Mouse (Mus musculus) myocyte (in vitro differentiated cells): ENCODE results near the gene Ankrd39. TPM values are rescaled to one million over a fixed set of nuclear protein-coding genes. Genes with fewer than 3 reads are reported as not detected.

Experiments used
- H3K27me3 ChIP-seq: one replicate; pipeline ENCODE4 v1.6.1; 2011; ENCODE audit not compliant: control insufficient read depth, insufficient read depth, insufficient read length
- H3K36me3 ChIP-seq: one replicate; pipeline ENCODE4 v1.6.1; 2011; ENCODE audit not compliant: control insufficient read depth, insufficient read depth
- H3K4me2 ChIP-seq: one replicate; pipeline ENCODE4 v1.6.1; 2011; ENCODE audit warnings: low read depth, control low read depth
- H3K4me3 ChIP-seq: one replicate; pipeline ENCODE4 v1.5.1; 2011; ENCODE audit warnings: mild to moderate bottlenecking, control low read depth, moderate library complexity
- H3K79me2 ChIP-seq: one replicate; pipeline ENCODE4 v1.6.1; 2011; ENCODE audit not compliant: control insufficient read depth, insufficient read depth
- H3ac ChIP-seq: one replicate; pipeline ENCODE4 v1.6.1; 2011; ENCODE audit not compliant: control insufficient read depth, insufficient read length
- CEBPB ChIP-seq: IDR thresholded peaks from 2 replicates; pipeline ENCODE4 v1.6.1; 2011; ENCODE audit warnings: mild to moderate bottlenecking, moderate library complexity; ENCODE audit not compliant: poor library complexity, insufficient read depth, severe bottlenecking
- E2F4 ChIP-seq: IDR thresholded peaks from one replicate; pipeline ENCODE4 v1.6.1; 2011; ENCODE audit warnings: mild to moderate bottlenecking, control low read depth, moderate library complexity; ENCODE audit not compliant: insufficient read depth
- MAX ChIP-seq: IDR thresholded peaks from one replicate; pipeline ENCODE4 v1.6.1; 2011; ENCODE audit warnings: low read depth, mild to moderate bottlenecking, control low read depth
- MYOD1 ChIP-seq, 3 experiments: IDR thresholded peaks; one replicate each; pipeline ENCODE4 v1.6.1; 2011; ENCODE audit warnings: control low read depth in 2 of 3, low read depth in 2 of 3, mild to moderate bottlenecking in 2 of 3, moderate library complexity in 1 of 3; ENCODE audit not compliant: insufficient read length in 2 of 3, control insufficient read depth in 1 of 3
- MYOG ChIP-seq, 3 experiments: IDR thresholded peaks; one replicate each; pipeline ENCODE4 v1.6.1; 2011; ENCODE audit warnings: control low read depth in 2 of 3, low read depth in 2 of 3, mild to moderate bottlenecking in 2 of 3; ENCODE audit not compliant: insufficient read length in 2 of 3, control insufficient read depth in 1 of 3, insufficient read depth in 1 of 3
- POLR2A ChIP-seq: IDR thresholded peaks from one replicate; pipeline ENCODE4 v1.6.1; 2011; ENCODE audit warnings: low read depth, mild to moderate bottlenecking, control low read depth, moderate library complexity; ENCODE audit not compliant: insufficient read length
- POLR2AphosphoS2 ChIP-seq: IDR thresholded peaks from one replicate; pipeline ENCODE4 v1.6.1; 2011; ENCODE audit warnings: low read depth, control low read depth; ENCODE audit not compliant: insufficient read length
- REST ChIP-seq: IDR thresholded peaks from one replicate; pipeline ENCODE4 v1.6.1; 2011; ENCODE audit warnings: mild to moderate bottlenecking, control low read depth, moderate library complexity; ENCODE audit not compliant: insufficient read depth, insufficient read length
- SRF ChIP-seq: IDR thresholded peaks from one replicate; pipeline ENCODE4 v1.6.1; 2011; ENCODE audit warnings: low read depth; ENCODE audit not compliant: control insufficient read depth, insufficient read length
- TCF12 ChIP-seq: IDR thresholded peaks from one replicate; pipeline ENCODE4 v1.6.1; 2011; ENCODE audit warnings: mild to moderate bottlenecking, control low read depth; ENCODE audit not compliant: poor library complexity, insufficient read depth, severe bottlenecking
- TCF3 ChIP-seq: IDR thresholded peaks from one replicate; pipeline ENCODE4 v1.6.1; 2011; ENCODE audit warnings: low read depth, control low read depth; ENCODE audit not compliant: insufficient read length
- USF1 ChIP-seq: IDR thresholded peaks from one replicate; pipeline ENCODE4 v1.6.1; 2011; ENCODE audit warnings: low read depth, mild to moderate bottlenecking, control low read depth, moderate library complexity
- polyA plus RNA-seq: library from polyadenylated mRNA; unstranded; fragments of >200 nt; fragmentation: generic; extraction: Trizol; gene quantifications from one replicate; pipeline ENCODE4 v1.2.1, GENCODE M21; 2012; ENCODE audit warnings: missing spikeins

Ankrd39 gene
- 17.9 TPM for polyA plus RNA-seq

- Histone ChIP-seq H3K4me2 (peak within 1 kb of the TSS; percentile 70), H3K79me2 (peaks cover 20% of the 10 kb centered on the region), H3K4me3 (peak within 1 kb of the TSS; percentile 37), H3K27me3 (no peaks in the 10 kb centered on the region), H3ac (peak within 1 kb of the TSS; percentile 39), H3K36me3 (peaks cover 27% of the 10 kb centered on the region)
- TF ChIP-seq E2F4, result no peak
- TF ChIP-seq MYOG (IDR thresholded peaks at IDR 0.05; ENCODE audit: control insufficient read depth in 1 of 3, insufficient read depth in 1 of 3, insufficient read length in 2 of 3, low read depth in 2 of 3), result no peak
- no peak for TF ChIP-seq MAX
- no peak for TF ChIP-seq CEBPB
- TF ChIP-seq SRF, result peak; percentile 71
- TF ChIP-seq MYOD1 (IDR thresholded peaks at IDR 0.05; ENCODE audit: control insufficient read depth in 1 of 3, insufficient read length in 2 of 3, low read depth in 2 of 3), result no peak
- peak; percentile 76 for TF ChIP-seq POLR2A
- peak; percentile 53 for TF ChIP-seq POLR2AphosphoS2
Observed at GRCm38 (mm10) chr1:36546888-36547471, at the start of gene Ankrd39. Gene Ankrd39 (minus strand): TSS chr1:36547445.

DNA sequence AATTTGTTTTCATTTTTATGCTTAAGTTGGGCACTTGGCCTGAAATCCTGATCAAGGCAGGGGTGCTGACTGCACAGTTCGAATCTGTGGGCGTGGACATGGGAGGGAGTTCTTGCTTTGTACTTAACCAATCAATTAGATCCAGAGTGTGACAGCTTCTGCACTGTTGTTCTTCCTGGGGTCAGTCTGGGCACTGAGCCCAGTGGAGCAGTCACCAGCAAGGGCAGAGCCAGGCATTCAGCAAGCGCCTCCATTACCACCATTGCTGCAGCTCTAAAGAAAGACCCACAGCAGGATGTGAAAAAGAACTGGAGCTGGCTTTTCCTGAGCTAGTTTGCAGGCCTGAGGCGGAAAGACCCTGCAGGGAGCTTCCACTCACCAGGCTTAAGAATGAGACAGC lies 48.9 kb upstream of the Ankrd39 start:
- no peaks in the 10 kb centered on the region for H3K36me3 ChIP-seq
- TF ChIP-seq USF1, result no peak
- no peak for TF ChIP-seq SRF
- TF ChIP-seq MAX, result no peak
- TF ChIP-seq MYOD1 (IDR thresholded peaks at IDR 0.05; ENCODE audit: control insufficient read depth in 1 of 3, insufficient read length in 2 of 3, low read depth in 2 of 3), result no peak
- TF ChIP-seq E2F4, result no peak
- no peak for TF ChIP-seq CEBPB
- H3K27me3 ChIP-seq, result no peaks in the 10 kb centered on the region
- no peaks in the 10 kb centered on the region for H3K79me2 ChIP-seq
- H3K4me2 ChIP-seq, result peak overlapping the region; percentile 50
- H3K4me3 ChIP-seq, result no peak overlapping the region
- H3ac ChIP-seq, result no peak overlapping the region

- TF ChIP-seq REST (no peak), CEBPB (no peak), POLR2A (no peak), MAX (no peak), POLR2AphosphoS2 (no peak)
- no peaks in the 10 kb centered on the region for H3K79me2 ChIP-seq
- no peak overlapping the region for H3ac ChIP-seq
- no peak overlapping the region for H3K4me3 ChIP-seq
- H3K4me2 ChIP-seq, result peak overlapping the region; percentile 50
- H3K36me3 ChIP-seq, result no peaks in the 10 kb centered on the region
- no peaks in the 10 kb centered on the region for H3K27me3 ChIP-seq
Observed at GRCm38 (mm10) chr1:36595167-36595931, 48.1 kb upstream of the Ankrd39 start.

GRCm38 (mm10) chr1:36593099-36593498 lies 45.9 kb upstream of the Ankrd39 start:
- no peak overlapping the region for H3K4me3 ChIP-seq
- H3K27me3 ChIP-seq, result no peaks in the 10 kb centered on the region
- H3K4me2 ChIP-seq, result no peak overlapping the region
- no peaks in the 10 kb centered on the region for H3K36me3 ChIP-seq
- no peaks in the 10 kb centered on the region for H3K79me2 ChIP-seq
- TF ChIP-seq MYOG (IDR thresholded peaks at IDR 0.05; ENCODE audit: control insufficient read depth in 1 of 3, insufficient read depth in 1 of 3, insufficient read length in 2 of 3, low read depth in 2 of 3) (no peak), POLR2AphosphoS2 (no peak), E2F4 (no peak), USF1 (no peak), POLR2A (no peak), TCF12 (no peak)
- no peak overlapping the region for H3ac ChIP-seq

- Histone ChIP-seq H3K27me3 (no peaks in the 10 kb centered on the region), H3ac (no peak overlapping the region), H3K36me3 (no peaks in the 10 kb centered on the region), H3K4me3 (no peak overlapping the region), H3K4me2 (no peak overlapping the region), H3K79me2 (no peaks in the 10 kb centered on the region)
- TF ChIP-seq TCF3 (no peak), SRF (no peak), MYOG (IDR thresholded peaks at IDR 0.05; ENCODE audit: control insufficient read depth in 1 of 3, insufficient read depth in 1 of 3, insufficient read length in 2 of 3, low read depth in 2 of 3) (no peak), MAX (no peak)
Observed at GRCm38 (mm10) chr1:36591408-36591807, 44.2 kb upstream of the Ankrd39 start.
